Mouse (Mus musculus) liver, embryonic 16.5 days (tissue): ENCODE data around the gene Dmrt1. TPM values are rescaled to one million over a fixed set of nuclear protein-coding genes. Genes with fewer than 3 reads are reported as not detected.

ENCODE experiments used
- ATAC-seq: fragments of 200-750 bp; cut with Nextera tagmentation; 2 replicates; pipeline ENCODE4 v1.8.0; 2017; ENCODE audit warnings: low read depth, mild to moderate bottlenecking, moderate number of reproducible peaks, moderate library complexity
- H3K27ac ChIP-seq: fragments of 300-500 bp; sonication (generic); 2 replicates; pipeline ENCODE4 v1.5.1; 2014; ENCODE audit warnings: mild to moderate bottlenecking, low read length
- H3K27me3 ChIP-seq: fragments of 300-500 bp; sonication (generic); 2 replicates; pipeline ENCODE4 v1.6.1; 2014; ENCODE audit warnings: low read depth, low read length, mixed read lengths; ENCODE audit not compliant: control insufficient read depth, insufficient read depth
- H3K36me3 ChIP-seq: fragments of 300-500 bp; sonication (generic); 2 replicates; pipeline ENCODE4 v1.6.1; 2014; ENCODE audit warnings: mild to moderate bottlenecking; ENCODE audit not compliant: control insufficient read depth, insufficient read depth
- H3K4me1 ChIP-seq: fragments of 300-500 bp; sonication (generic); 2 replicates; pipeline ENCODE4 v1.6.1; 2014; ENCODE audit warnings: low read depth, low read length, mixed read lengths; ENCODE audit not compliant: control insufficient read depth
- H3K4me2 ChIP-seq: fragments of 300-500 bp; sonication (generic); 2 replicates; pipeline ENCODE4 v1.6.1; 2014; ENCODE audit warnings: low read depth, low read length, mixed read lengths
- H3K4me3 ChIP-seq: fragments of 300-500 bp; sonication (generic); 2 replicates; pipeline ENCODE4 v1.5.1; 2014; ENCODE audit warnings: low read depth, mild to moderate bottlenecking, low read length
- H3K9ac ChIP-seq: fragments of 300-500 bp; sonication (generic); 2 replicates; pipeline ENCODE4 v1.6.1; 2014; ENCODE audit warnings: low read depth, low read length
- H3K9me3 ChIP-seq: fragments of 300-500 bp; sonication (generic); replicated peaks from 2 replicates; pipeline ENCODE4 v1.6.1; 2016; ENCODE audit warnings: low read length; ENCODE audit not compliant: control insufficient read depth
- WGBS: fragments of 180-500 bp; shearing (Covaris S2); extraction: QIAGEN DNeasy Blood & Tissue Kit; methylation state at CpG from one replicate; pipeline ENCODE4 v1.1.7; 2014; ENCODE audit not compliant: insufficient replicate concordance; 5-methylcytosine and 5-hydroxymethylcytosine counted together
- polyA plus RNA-seq: library from polyadenylated mRNA; unstranded; fragments of >200 nt; fragmentation: Nextera tagmentation; extraction: Ambion mirVana; gene quantifications from 2 replicates; pipeline ENCODE4 v1.2.1, GENCODE M21; 2015

Dmrt1 gene
- polyA plus RNA-seq, 1 experiment from 2014 or later = not detected

DNA sequence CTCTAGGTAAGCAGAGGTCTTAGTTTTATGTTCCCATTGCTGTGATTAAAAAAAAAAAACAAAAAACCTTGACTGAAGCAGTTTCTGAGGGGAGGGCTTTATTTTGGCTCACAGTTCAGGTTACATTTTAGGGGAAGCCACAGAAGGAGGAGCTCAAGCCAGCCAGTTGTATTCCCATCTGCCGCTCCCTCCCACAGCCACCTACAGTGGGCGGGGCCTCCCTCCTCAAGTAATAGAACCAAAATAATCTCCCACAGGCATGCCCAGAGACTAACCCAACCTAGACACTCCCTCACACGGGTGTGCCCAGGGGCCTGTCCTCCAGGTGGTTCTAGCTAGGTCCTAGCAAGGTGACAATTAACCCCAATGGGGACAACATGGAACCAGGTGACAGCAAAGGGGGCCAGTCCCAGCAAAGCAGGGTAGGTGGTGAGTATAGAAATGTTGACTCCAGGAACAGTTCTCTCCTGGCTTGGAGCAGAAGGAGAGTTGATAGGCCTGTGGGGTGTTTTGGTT lies 92.4 kb downstream of the Dmrt1 start:
- no peaks in the 10 kb centered on the region for H3K36me3 ChIP-seq
- H3K4me1 ChIP-seq = no peaks in the 10 kb centered on the region
- no peak overlapping the region for H3K27ac ChIP-seq
- peaks cover 42% of the 10 kb centered on the region for H3K27me3 ChIP-seq
- no peak overlapping the region for H3K4me3 ChIP-seq
- no peak for ATAC-seq
- no peak overlapping the region for H3K9ac ChIP-seq
- H3K9me3 ChIP-seq = no peaks in the 10 kb centered on the region
- H3K4me2 ChIP-seq = no peak overlapping the region
- 44% methylated on average over 3 of the region's 3 CpGs for whole genome bisulfite sequencing

GRCm38 (mm10) chr19:25598626-25599025 lies 93.2 kb downstream of the Dmrt1 start:
- ATAC-seq = no peak
- Histone ChIP-seq H3K4me1 (no peaks in the 10 kb centered on the region), H3K36me3 (no peaks in the 10 kb centered on the region), H3K9ac (no peak overlapping the region), H3K27ac (no peak overlapping the region), H3K4me2 (no peak overlapping the region), H3K4me3 (no peak overlapping the region), H3K27me3 (peaks cover 49% of the 10 kb centered on the region), H3K9me3 (no peaks in the 10 kb centered on the region)
- WGBS = 12% methylated on average over 4 of the region's 4 CpGs

- no peak overlapping the region for H3K27ac ChIP-seq
- no peak overlapping the region for H3K4me3 ChIP-seq
- H3K4me2 ChIP-seq = no peak overlapping the region
- H3K36me3 ChIP-seq = no peaks in the 10 kb centered on the region
- H3K27me3 ChIP-seq = peaks cover 80% of the 10 kb centered on the region
- H3K9me3 ChIP-seq = no peaks in the 10 kb centered on the region
- no peaks in the 10 kb centered on the region for H3K4me1 ChIP-seq
- no peak for ATAC-seq
- no peak overlapping the region for H3K9ac ChIP-seq
- 6% methylated on average over 8 of the region's 8 CpGs for WGBS
Measured at GRCm38 (mm10) chr19:25601966-25602365, 96.5 kb downstream of the Dmrt1 start.

DNA sequence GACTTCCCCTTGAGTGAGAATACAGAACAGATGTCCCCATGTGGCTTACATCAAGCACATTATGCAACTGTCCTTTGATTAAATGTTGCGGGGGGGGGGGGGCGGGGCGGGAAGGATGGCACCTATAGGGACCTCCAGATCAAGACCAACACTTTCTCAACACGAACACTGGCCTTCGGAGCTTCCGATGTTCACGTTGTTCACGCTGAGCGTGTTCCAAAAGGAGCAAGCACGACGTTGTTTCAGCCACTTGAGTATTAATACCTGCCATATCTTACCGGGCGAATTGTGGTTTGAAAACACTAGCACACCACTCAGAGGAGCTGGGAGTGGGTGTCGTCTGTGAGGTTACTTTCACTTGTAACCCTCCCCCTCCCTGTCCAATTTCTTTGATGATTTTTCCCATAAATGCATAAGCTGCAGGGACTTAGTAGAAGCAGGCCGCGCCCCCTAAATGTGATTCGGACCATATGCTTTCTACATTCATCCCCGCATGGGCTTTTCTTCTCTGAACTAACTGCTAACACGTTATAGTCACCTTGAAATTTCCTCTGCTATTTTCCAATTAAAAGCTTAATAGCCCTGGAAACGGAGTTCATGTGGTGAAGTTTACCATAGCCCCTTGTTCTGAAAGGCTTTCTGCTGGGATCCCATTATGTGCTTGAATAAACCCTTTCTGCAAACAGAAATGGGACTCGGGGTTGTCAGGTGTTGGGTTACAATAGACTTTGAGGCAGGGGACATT lies 102.2 kb downstream of the Dmrt1 start:
- no peak overlapping the region for H3K9ac ChIP-seq

DNA sequence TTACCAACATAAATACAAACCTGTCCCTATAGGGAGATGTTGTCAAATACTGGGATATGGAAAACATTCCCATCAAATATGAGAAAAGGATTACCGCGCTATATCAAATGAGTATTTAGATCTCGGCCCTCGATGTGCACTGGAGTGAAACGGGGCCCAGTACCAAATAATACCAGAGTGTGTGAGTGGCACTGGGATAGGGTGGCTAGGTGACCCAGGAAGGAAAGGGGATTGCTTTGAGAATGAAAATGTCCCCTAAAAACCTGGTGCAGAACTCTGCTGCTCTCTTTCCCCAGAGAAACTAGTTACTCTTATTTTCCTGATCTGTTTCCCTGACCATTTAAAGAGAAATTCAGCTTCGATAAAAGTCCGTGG lies 102.8 kb downstream of the Dmrt1 start:
- H3K9me3 ChIP-seq = no peaks in the 10 kb centered on the region
- H3K36me3 ChIP-seq = no peaks in the 10 kb centered on the region
- ATAC-seq = no peak
- H3K4me2 ChIP-seq = no peak overlapping the region
- no peak overlapping the region for H3K27ac ChIP-seq
- 4% methylated on average over 7 of the region's 7 CpGs for WGBS
- H3K27me3 ChIP-seq = peaks cover 97% of the 10 kb centered on the region
- no peak overlapping the region for H3K9ac ChIP-seq
- H3K4me3 ChIP-seq = no peak overlapping the region
- peaks cover 2% of the 10 kb centered on the region; the same call in 1 of the 2 replicates for H3K4me1 ChIP-seq

More for the DNA sequence above, 102.2 kb downstream of the Dmrt1 start:
- no peak for ATAC-seq
- Histone ChIP-seq H3K27ac (no peak overlapping the region), H3K9me3 (no peaks in the 10 kb centered on the region), H3K36me3 (no peaks in the 10 kb centered on the region), H3K4me2 (no peak overlapping the region), H3K4me1 (peaks cover 2% of the 10 kb centered on the region; the same call in 1 of the 2 replicates), H3K27me3 (peaks cover 96% of the 10 kb centered on the region), H3K4me3 (no peak overlapping the region)
- 1% methylated on average over 21 of the region's 21 CpGs for whole genome bisulfite sequencing

DNA sequence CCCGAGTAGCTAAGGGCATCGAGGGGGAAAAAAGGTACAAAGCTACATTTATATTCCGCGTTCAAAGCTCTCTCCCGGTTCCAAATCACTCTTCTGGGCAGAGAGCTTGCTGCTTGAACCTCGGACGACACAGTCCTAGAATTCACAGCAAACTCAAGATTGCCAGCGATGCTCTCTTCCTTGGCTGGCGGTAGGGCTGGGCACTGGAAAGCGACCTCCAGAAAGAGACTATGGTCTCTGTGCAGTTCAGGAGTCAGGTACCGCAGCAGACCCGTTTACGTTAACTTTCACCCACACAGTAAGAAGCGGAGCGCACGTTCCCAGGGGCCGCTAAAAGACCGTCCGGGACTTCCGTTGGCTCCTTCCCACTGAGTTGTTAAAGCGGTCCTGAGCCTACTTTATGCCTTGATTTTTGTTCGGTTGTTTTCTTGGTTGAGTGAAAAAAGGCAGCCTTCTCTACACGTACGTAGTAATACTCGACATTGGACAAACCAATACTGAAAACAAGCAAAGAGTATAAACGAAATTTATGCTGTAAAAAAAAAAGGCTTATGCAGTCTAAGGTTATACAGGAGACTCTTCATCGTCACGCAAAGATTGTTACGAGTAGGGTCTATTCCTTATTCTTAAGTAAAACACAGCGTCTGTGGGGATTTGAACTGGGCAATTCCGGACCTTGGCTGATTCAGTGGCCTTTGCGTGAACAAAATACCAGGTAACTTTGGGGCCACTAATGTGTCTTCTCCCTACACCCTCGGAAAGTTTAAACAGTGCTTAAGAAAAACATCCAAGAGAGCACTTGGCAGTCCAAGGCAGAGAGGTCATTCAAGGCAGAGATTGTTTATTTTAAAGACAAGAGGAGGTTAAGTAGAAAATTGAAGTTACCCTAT lies 103.8 kb downstream of the Dmrt1 start:
- no peak overlapping the region for H3K27ac ChIP-seq
- no peak overlapping the region for H3K4me2 ChIP-seq
- no peak overlapping the region for H3K4me3 ChIP-seq
- no peaks in the 10 kb centered on the region for H3K36me3 ChIP-seq
- no peak for ATAC-seq
- no peak overlapping the region for H3K9ac ChIP-seq
- peaks cover 97% of the 10 kb centered on the region for H3K27me3 ChIP-seq
- 1% methylated on average over 33 of the region's 33 CpGs for WGBS
- peaks cover 2% of the 10 kb centered on the region; the same call in 1 of the 2 replicates for H3K4me1 ChIP-seq
- no peaks in the 10 kb centered on the region for H3K9me3 ChIP-seq

DNA sequence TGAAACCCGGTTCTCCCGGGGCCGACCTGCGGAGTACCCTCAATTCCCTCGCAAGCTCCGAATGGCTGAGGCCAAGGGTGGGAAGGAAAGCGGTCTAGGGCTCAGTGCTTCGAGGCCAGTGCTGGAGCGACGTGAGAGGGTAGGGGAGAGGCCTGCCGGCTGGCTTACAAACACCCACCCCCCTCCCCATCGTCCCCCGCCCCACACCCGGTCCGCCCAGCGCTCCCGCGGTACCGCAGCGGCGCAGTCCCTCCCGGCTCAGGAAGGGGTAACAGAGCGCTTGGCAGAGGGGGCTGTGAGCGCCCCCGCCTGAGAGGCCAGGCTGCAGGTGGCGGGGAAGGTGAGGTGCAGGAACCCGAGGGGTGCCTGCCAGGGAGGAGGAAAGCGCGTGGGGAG lies 104.6 kb downstream of the Dmrt1 start, which contains the start of gene Dmrt3:
Gene Dmrt3, plus strand, starts transcription at position 287 of the 396 bp plus-strand sequence.
- H3K9ac ChIP-seq = no peak within 1 kb of the TSS
- no peaks in the 10 kb centered on the region for H3K36me3 ChIP-seq
- peaks cover 2% of the 10 kb centered on the region; the same call in 1 of the 2 replicates for H3K4me1 ChIP-seq
- H3K27me3 ChIP-seq = peaks cover 96% of the 10 kb centered on the region
- peak within 1 kb of the TSS; percentile 29 for H3K4me2 ChIP-seq
- H3K9me3 ChIP-seq = no peaks in the 10 kb centered on the region
- WGBS = under 1% methylated on average over 27 of the region's 29 CpGs
- no peak within 1 kb of the TSS for H3K27ac ChIP-seq
- peak within 1 kb of the TSS; percentile 22; the same call in 1 of the 2 replicates for H3K4me3 ChIP-seq
- no peak for ATAC-seq

GRCm38 (mm10) chr19:25610411-25611111 lies 105.1 kb downstream of the Dmrt1 start:
- Histone ChIP-seq H3K4me3 (peak overlapping the region; percentile 22; the same call in 1 of the 2 replicates), H3K27me3 (peaks cover 96% of the 10 kb centered on the region), H3K9me3 (no peaks in the 10 kb centered on the region), H3K27ac (no peak overlapping the region), H3K4me2 (peak overlapping the region; percentile 29), H3K9ac (no peak overlapping the region), H3K4me1 (peaks cover 2% of the 10 kb centered on the region; the same call in 1 of the 2 replicates), H3K36me3 (no peaks in the 10 kb centered on the region)
- WGBS = 2% methylated on average over 56 of the region's 71 CpGs
- ATAC-seq = no peak
